Comparison of ENCODE assay signal across 8 mouse cellular contexts in the genomic region with DNA sequence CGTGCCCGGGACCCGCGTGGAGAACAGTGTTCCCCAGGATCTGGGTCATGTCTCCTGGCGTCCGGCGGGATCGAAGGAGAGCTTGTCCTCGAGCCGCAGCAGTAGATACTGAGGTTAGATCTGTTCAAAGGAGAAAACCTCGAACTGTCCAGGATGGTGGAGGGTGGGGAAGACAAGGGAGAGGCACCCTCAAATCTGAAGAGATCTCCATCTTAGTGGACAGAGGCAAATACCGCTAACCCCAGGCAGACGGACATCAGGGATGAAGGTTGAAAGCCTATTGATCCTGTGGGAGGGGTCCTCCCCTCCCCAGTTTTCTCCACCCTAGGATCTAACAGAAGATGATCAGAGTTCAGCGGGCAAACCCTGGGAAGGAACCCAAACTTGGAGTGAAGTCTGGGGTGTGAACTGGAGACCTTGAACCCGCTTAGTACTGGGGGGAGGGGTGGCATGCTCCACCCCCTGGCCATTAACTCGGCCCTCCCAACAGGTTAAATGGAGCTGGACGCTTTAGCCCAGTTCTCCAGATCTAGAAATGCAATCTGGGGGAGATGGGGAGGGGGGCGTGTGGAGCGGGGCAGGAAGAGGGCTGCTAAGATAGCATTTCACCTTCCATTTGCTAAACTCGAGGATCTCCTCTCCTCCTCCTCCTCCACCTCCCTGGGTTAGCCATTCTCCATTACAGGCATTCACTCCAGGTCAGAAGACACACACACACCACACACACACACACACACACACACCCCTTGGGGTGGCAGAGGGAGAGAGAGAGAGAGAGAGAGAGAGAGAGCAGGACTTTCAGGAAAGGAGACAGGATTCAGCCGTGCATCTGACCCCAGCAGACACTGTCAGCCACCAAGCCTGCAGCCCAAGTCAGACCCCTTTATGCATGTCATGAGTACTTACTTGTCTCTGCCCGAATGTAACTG. TPM values are rescaled to one million over a fixed set of nuclear protein-coding genes. Genes with fewer than 3 reads are reported as not detected.
DNase-seq lines count a peak whose midpoint lies in the region; ATAC-seq lines count a peak whose summit lies in the region.

No protein-coding gene starts in this region.

- H3K4me3 ChIP-seq in heart, embryonic 14.5 days (ENCODE audit: control insufficient read depth in 1 of 2, insufficient read depth in 1 of 2, low read depth in 1 of 2, low read length in 2 of 2) = peak overlapping the region; percentile 54
- peak overlapping the region; percentile 77 for H3K4me3 ChIP-seq in hindbrain, embryonic 16.5 days (ENCODE audit: low read length)
- peak overlapping the region; percentile 62 for H3K4me3 ChIP-seq in liver, embryonic 11.5 days (ENCODE audit: low read depth, low read length)

- peaks cover 4 to 10% of the 10 kb centered on the region in 2 experiments; a peak in 2 of 4 replicates for H3K4me1 ChIP-seq in heart, embryonic 14.5 days (ENCODE audit: control insufficient read depth in 2 of 2, insufficient read depth in 2 of 2, low read length in 2 of 2)
- H3K4me1 ChIP-seq in hindbrain, embryonic 16.5 days (ENCODE audit: control insufficient read depth, insufficient read depth, low read depth, low read length) = peaks cover 14% of the 10 kb centered on the region
- H3K4me1 ChIP-seq in liver, embryonic 11.5 days (replicated peaks; ENCODE audit: control insufficient read depth, insufficient read depth, low read length) = peaks cover 10% of the 10 kb centered on the region; the same call in 1 of the 2 replicates

- H3K4me2 ChIP-seq in heart, embryonic 14.5 days (ENCODE audit: low read length) = peak overlapping the region; percentile 98
- H3K4me2 ChIP-seq in hindbrain, embryonic 16.5 days (ENCODE audit: low read length) = peak overlapping the region; percentile 84
- H3K4me2 ChIP-seq in liver, embryonic 11.5 days = peak overlapping the region; percentile 92

- ATAC-seq in heart, embryonic 14.5 days (ENCODE audit: insufficient number of reproducible peaks, insufficient read depth, low FRiP score, low read depth) = no peak
- no peak; the same call in none of the 2 replicates for ATAC-seq in hindbrain, embryonic 16.5 days
- ATAC-seq in liver, embryonic 11.5 days (replicated peaks; ENCODE audit: low FRiP score) = no peak

- WGBS in heart, embryonic 14.5 days = 10% methylated on average over 22 of the region's 22 CpGs
- 6% methylated on average over 21 of the region's 22 CpGs for WGBS in hindbrain, embryonic 16.5 days
- 12% methylated on average over 22 of the region's 22 CpGs for WGBS in liver, embryonic 11.5 days

- no peak overlapping the region for H3K27ac ChIP-seq in heart, embryonic 14.5 days (replicated peaks in 1 of 2; ENCODE audit: control insufficient read depth in 1 of 2, insufficient read depth in 1 of 2, low read depth in 2 of 2, low read length in 2 of 2)
- H3K27ac ChIP-seq in hindbrain, embryonic 16.5 days (ENCODE audit: low read depth, low read length) = peak overlapping the region; percentile 76; the same call in 1 of the 2 replicates
- peak overlapping the region; percentile 28; the same call in 1 of the 2 replicates for H3K27ac ChIP-seq in liver, embryonic 11.5 days (ENCODE audit: low read depth, low read length)

- H3K9ac ChIP-seq in heart, embryonic 14.5 days (ENCODE audit: low read length) = peak overlapping the region; percentile 71
- peak overlapping the region; percentile 91 for H3K9ac ChIP-seq in hindbrain, embryonic 16.5 days (ENCODE audit: low read depth, low read length)
- peak overlapping the region; percentile 68 for H3K9ac ChIP-seq in liver, embryonic 11.5 days (ENCODE audit: low read depth, low read length)

- no peaks in the 10 kb centered on the region for H3K36me3 ChIP-seq in heart, embryonic 14.5 days (ENCODE audit: control insufficient read depth, insufficient read depth, low read length)
- H3K36me3 ChIP-seq in hindbrain, embryonic 16.5 days (ENCODE audit: control insufficient read depth, insufficient read depth, low read length) = peaks cover 9% of the 10 kb centered on the region; the same call in 1 of the 2 replicates
- H3K36me3 ChIP-seq in liver, embryonic 11.5 days (ENCODE audit: control insufficient read depth, insufficient read depth, low read length) = no peaks in the 10 kb centered on the region

- DNase-seq in heart, adult 9 months (ENCODE audit: low spot score in 2 of 2) = no peak
- peak; percentile 35 to 52 for DNase-seq in cerebellum, postnatal 14 days
- DNase-seq in liver, embryonic 11.5 days (ENCODE audit: low spot score) = peak; percentile 37
- DNase-seq in testis, postnatal 14 days (ENCODE audit: low spot score) = peak; percentile 13
- no peak for DNase-seq in spleen, adult 12 weeks (ENCODE audit: low spot score)
- no peak for DNase-seq in adrenal gland, postnatal 36 days

- no peaks in the 10 kb centered on the region for H3K9me3 ChIP-seq in heart, embryonic 14.5 days (ENCODE audit: control insufficient read depth, low read length)
- no peaks in the 10 kb centered on the region for H3K9me3 ChIP-seq in hindbrain, embryonic 16.5 days (ENCODE audit: control insufficient read depth, low read length)
- no peaks in the 10 kb centered on the region for H3K9me3 ChIP-seq in liver, embryonic 11.5 days (ENCODE audit: control insufficient read depth, low read length)

- no peaks in the 10 kb centered on the region for H3K27me3 ChIP-seq in heart, embryonic 14.5 days (ENCODE audit: control insufficient read depth, insufficient read depth, low read length)
- H3K27me3 ChIP-seq in hindbrain, embryonic 16.5 days (replicated peaks; ENCODE audit: control insufficient read depth, insufficient read depth, low read length) = no peaks in the 10 kb centered on the region
- H3K27me3 ChIP-seq in liver, embryonic 11.5 days (replicated peaks; ENCODE audit: control insufficient read depth, insufficient read depth, low read length) = peaks cover 19% of the 10 kb centered on the region

RNA-seq across cellular contexts. Expression of gene Sema4g, which starts 0.9 kb away (rescaled TPM):
- polyA plus RNA-seq in heart, embryonic 14.5 days (2014; fragmentation: Nextera tagmentation; extraction: Ambion mirVana) = 0.80 and 0.92 TPM in 2 replicates
- polyA plus RNA-seq in hindbrain, embryonic 16.5 days (2015; fragmentation: Nextera tagmentation; extraction: Ambion mirVana) = 18.0 and 18.7 TPM in 2 replicates
- polyA plus RNA-seq in liver, embryonic 11.5 days (2014; fragmentation: Nextera tagmentation; extraction: Ambion mirVana) = 4.7 and 4.9 TPM in 2 replicates
- 1 to 10 TPM; 4.2 to 5.6 TPM for total RNA-seq in adrenal gland, postnatal 36 days (2021)

RNA-seq across cellular contexts. Expression of gene Twnk, which starts 15.6 kb away (rescaled TPM):
- 14.2 and 14.6 TPM in 2 replicates for polyA plus RNA-seq in heart, embryonic 14.5 days (2014; fragmentation: Nextera tagmentation; extraction: Ambion mirVana)
- polyA plus RNA-seq in hindbrain, embryonic 16.5 days (2015; fragmentation: Nextera tagmentation; extraction: Ambion mirVana) = 12.4 and 15.5 TPM in 2 replicates
- polyA plus RNA-seq in liver, embryonic 11.5 days (2014; fragmentation: Nextera tagmentation; extraction: Ambion mirVana) = 24.9 and 25.1 TPM in 2 replicates
- 10 to 100 TPM; 30.8 to 33.0 TPM for total RNA-seq in adrenal gland, postnatal 36 days (2021)

RNA-seq across cellular contexts. Expression of gene Mrpl43, which starts 16.4 kb away (rescaled TPM):
- 62.0 and 65.5 TPM in 2 replicates for polyA plus RNA-seq in heart, embryonic 14.5 days (2014; fragmentation: Nextera tagmentation; extraction: Ambion mirVana)
- 90.1 and 98.4 TPM in 2 replicates for polyA plus RNA-seq in hindbrain, embryonic 16.5 days (2015; fragmentation: Nextera tagmentation; extraction: Ambion mirVana)
- polyA plus RNA-seq in liver, embryonic 11.5 days (2014; fragmentation: Nextera tagmentation; extraction: Ambion mirVana) = 62.2 and 65.3 TPM in 2 replicates
- 10 to 100 TPM; 49.0 to 53.6 TPM for total RNA-seq in adrenal gland, postnatal 36 days (2021)

RNA-seq across cellular contexts. Expression of gene Lzts2, which starts 24.4 kb away (rescaled TPM):
- 39.5 and 42.2 TPM in 2 replicates for polyA plus RNA-seq in heart, embryonic 14.5 days (2014; fragmentation: Nextera tagmentation; extraction: Ambion mirVana)
- polyA plus RNA-seq in hindbrain, embryonic 16.5 days (2015; fragmentation: Nextera tagmentation; extraction: Ambion mirVana) = 14.8 and 18.7 TPM in 2 replicates
- polyA plus RNA-seq in liver, embryonic 11.5 days (2014; fragmentation: Nextera tagmentation; extraction: Ambion mirVana) = 28.6 and 31.4 TPM in 2 replicates
- total RNA-seq in adrenal gland, postnatal 36 days (2021) = 10 to 100 TPM; 90.4 to 95.6 TPM

RNA-seq across cellular contexts. Expression of gene Pdzd7, which starts 55.7 kb away (rescaled TPM):
- 0.11 and 0.19 TPM in 2 replicates for polyA plus RNA-seq in heart, embryonic 14.5 days (2014; fragmentation: Nextera tagmentation; extraction: Ambion mirVana)
- polyA plus RNA-seq in hindbrain, embryonic 16.5 days (2015; fragmentation: Nextera tagmentation; extraction: Ambion mirVana) = 3.0 and 3.2 TPM in 2 replicates
- polyA plus RNA-seq in liver, embryonic 11.5 days (2014; fragmentation: Nextera tagmentation; extraction: Ambion mirVana) = 0.09 TPM in 1 of 2 replicates, not detected in the other
- under 1 TPM; 0.13 to 0.23 TPM for total RNA-seq in adrenal gland, postnatal 36 days (2021)

Comparison
In these comparisons a context has a peak if more than half of its experiments do, and no peak if none do; other contexts are left out.
1. H3K27ac ChIP-seq: peak in hindbrain, embryonic 16.5 days (single experiment) and liver, embryonic 11.5 days (single experiment); none in heart, embryonic 14.5 days (0 of 2).
2. DNase-seq: peak in cerebellum, postnatal 14 days (2 of 2), liver, embryonic 11.5 days (single experiment) and testis, postnatal 14 days (single experiment); none in heart, adult 9 months (0 of 2), spleen, adult 12 weeks (single experiment) and adrenal gland, postnatal 36 days (0 of 2).
3. Peak in every context shown above with its lines, with median percentiles within 50 percentile points of each other: H3K4me2 ChIP-seq, H3K4me3 ChIP-seq and H3K9ac ChIP-seq.